Mouse (Mus musculus) adrenal gland, postnatal 36 days (tissue): ENCODE measurements around the gene Elfn1. TPM values are rescaled to one million over a fixed set of nuclear protein-coding genes. Genes with fewer than 3 reads are reported as not detected.

Experiments
- DNase-seq, 2 experiments: peaks; one replicate each; pipeline ENCODE4 v3.0.0; 2021; ENCODE audit warnings: mixed read lengths in 1 of 2
- total RNA-seq, 2 experiments: library from RNA; stranded (reverse); gene quantifications; 2 replicates each; pipeline ENCODE4 v1.2.3; 2021

Gene Elfn1
- total RNA-seq, 2 experiments from 2014 or later = 0.46 to 20.1 TPM

- DNase-seq = no peak
Observed at GRCm38 (mm10) chr5:139910755-139911300, 3.1 kb downstream of the Elfn1 start.

GRCm38 (mm10) chr5:139911506-139911905 lies 3.8 kb downstream of the Elfn1 start:
- no peak for DNase-seq

GRCm38 (mm10) chr5:139912121-139912771 lies 4.5 kb downstream of the Elfn1 start:
- DNase-seq = peak; percentile 46 to 52

- no peak for DNase-seq
Observed at GRCm38 (mm10) chr5:139921666-139922065, 13.9 kb downstream of the Elfn1 start.

GRCm38 (mm10) chr5:139923867-139924266 lies 16.1 kb downstream of the Elfn1 start:
- no peak for DNase-seq

GRCm38 (mm10) chr5:139930102-139930501 lies 22.4 kb downstream of the Elfn1 start:
- no peak for DNase-seq

- DNase-seq = peak; percentile 56 to 59
Observed at GRCm38 (mm10) chr5:139930927-139931351, 23.2 kb downstream of the Elfn1 start.

GRCm38 (mm10) chr5:139931947-139932540 lies 24.3 kb downstream of the Elfn1 start:
- peak; percentile 25 to 38 for DNase-seq

- DNase-seq = peak; percentile 71 to 86
Observed at GRCm38 (mm10) chr5:139932595-139933271, 25.0 kb downstream of the Elfn1 start.

- DNase-seq = peak; percentile 73 to 76
Observed at GRCm38 (mm10) chr5:139933476-139933875, 25.7 kb downstream of the Elfn1 start.

- DNase-seq = peak in 1 of 2 experiments; percentile 9
Observed at GRCm38 (mm10) chr5:139936431-139936830, 28.7 kb downstream of the Elfn1 start.

GRCm38 (mm10) chr5:139944697-139945096 lies 37.0 kb downstream of the Elfn1 start:
- DNase-seq = no peak

- DNase-seq = peak in 1 of 2 experiments; percentile 23
Observed at GRCm38 (mm10) chr5:139945715-139946364, 38.1 kb downstream of the Elfn1 start.

- no peak for DNase-seq
Observed at GRCm38 (mm10) chr5:139947446-139947845, 39.7 kb downstream of the Elfn1 start.

GRCm38 (mm10) chr5:139948552-139948951 lies 40.8 kb downstream of the Elfn1 start:
- no peak for DNase-seq

GRCm38 (mm10) chr5:139949363-139949762 lies 41.6 kb downstream of the Elfn1 start:
- no peak for DNase-seq

- no peak for DNase-seq
Observed at GRCm38 (mm10) chr5:139949975-139950578, 42.3 kb downstream of the Elfn1 start.

- DNase-seq = no peak
Observed at GRCm38 (mm10) chr5:139956859-139957258, 49.1 kb downstream of the Elfn1 start.

GRCm38 (mm10) chr5:139959741-139960140 lies 52.0 kb downstream of the Elfn1 start:
- no peak for DNase-seq

GRCm38 (mm10) chr5:139964391-139964790 lies 56.6 kb downstream of the Elfn1 start:
- no peak for DNase-seq

GRCm38 (mm10) chr5:139965596-139965995 lies 57.9 kb downstream of the Elfn1 start:
- DNase-seq = no peak
